Mouse (Mus musculus) olfactory bulb, adult 2 months (tissue): ENCODE data around the gene Ccdc146.

Experiments used
- CTCF ChIP-seq: fragments of 200-500 bp; IDR thresholded peaks from 2 replicates; pipeline ENCODE4 v1.5.1; 2012; ENCODE audit warnings: low read depth, mild to moderate bottlenecking, low read length, moderate library complexity; ENCODE audit not compliant: insufficient read depth
- POLR2A ChIP-seq: fragments of 200-500 bp; IDR thresholded peaks from 2 replicates; pipeline ENCODE4 v1.6.1; 2012; ENCODE audit warnings: mild to moderate bottlenecking, low read depth, low read length, moderate library complexity; ENCODE audit not compliant: insufficient read depth

DNA sequence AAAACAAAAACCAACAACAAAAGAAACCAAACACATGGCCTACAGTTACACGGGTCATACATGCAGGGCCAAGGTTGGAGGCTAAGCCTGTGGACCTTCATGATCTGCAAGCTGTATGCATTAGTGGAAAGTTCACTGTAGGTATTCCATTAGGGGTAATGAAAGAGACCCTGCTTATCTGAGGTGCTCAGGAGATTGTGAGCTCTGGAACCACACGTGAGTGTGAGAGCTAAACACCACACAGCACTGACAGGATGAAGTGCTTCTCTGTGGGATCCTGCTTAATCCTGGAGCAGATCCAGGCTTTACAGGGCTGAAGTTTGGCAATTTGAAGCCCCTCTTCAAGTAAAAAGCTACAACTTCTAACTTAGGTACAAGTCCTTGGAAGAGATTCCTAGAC, 104.3 kb downstream of the Ccdc146 start:
- no peak for TF ChIP-seq CTCF
- no peak for TF ChIP-seq POLR2A
